Mouse (Mus musculus) spleen, postnatal 4 days (tissue): ENCODE data around the gene Ep400.

Experiments
- DNase-seq, 2 experiments: peaks; one replicate each; pipeline ENCODE4 v3.0.0; 2022; ENCODE audit warnings: low spot score in 2 of 2

The Ep400 gene

DNA sequence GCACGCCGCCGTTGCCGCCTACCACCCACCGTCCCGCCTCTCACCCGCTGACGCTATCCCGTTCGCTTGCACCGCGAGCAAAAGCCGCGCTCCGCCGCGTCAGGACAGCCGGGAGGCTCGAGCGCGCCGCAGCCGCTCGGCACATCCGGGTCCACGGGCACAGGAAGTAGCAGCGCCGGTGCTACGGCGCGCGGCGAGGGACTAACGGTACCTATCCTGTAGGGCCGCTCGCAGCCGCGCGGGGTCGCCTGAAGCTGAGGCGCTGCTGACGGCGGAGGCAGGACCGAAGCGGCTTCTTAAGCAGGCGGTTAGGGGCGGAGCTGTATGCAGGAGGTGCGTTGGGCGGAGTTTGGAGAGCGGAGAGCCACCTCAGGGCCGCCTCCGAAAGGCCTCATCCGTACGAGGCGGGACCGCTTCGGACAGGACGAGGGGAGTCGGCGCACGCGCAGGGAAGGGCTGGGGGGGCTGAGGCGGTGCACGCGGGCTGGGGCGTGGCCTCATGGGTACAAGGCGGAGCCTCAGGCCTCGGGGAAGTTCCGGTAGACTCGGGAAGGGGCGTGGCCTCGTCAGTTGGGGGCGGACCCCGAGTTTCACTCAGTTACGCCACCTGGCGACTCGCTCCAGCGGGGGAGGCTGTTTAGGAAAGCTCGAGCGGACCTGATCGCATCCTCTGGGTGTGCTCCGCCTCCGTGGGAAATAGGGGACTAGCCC is at the start of gene Ep400:
Gene Ep400 (minus strand): TSS at position 270 of the 711 bp plus-strand sequence.
- DNase-seq = peak; percentile 100

DNA sequence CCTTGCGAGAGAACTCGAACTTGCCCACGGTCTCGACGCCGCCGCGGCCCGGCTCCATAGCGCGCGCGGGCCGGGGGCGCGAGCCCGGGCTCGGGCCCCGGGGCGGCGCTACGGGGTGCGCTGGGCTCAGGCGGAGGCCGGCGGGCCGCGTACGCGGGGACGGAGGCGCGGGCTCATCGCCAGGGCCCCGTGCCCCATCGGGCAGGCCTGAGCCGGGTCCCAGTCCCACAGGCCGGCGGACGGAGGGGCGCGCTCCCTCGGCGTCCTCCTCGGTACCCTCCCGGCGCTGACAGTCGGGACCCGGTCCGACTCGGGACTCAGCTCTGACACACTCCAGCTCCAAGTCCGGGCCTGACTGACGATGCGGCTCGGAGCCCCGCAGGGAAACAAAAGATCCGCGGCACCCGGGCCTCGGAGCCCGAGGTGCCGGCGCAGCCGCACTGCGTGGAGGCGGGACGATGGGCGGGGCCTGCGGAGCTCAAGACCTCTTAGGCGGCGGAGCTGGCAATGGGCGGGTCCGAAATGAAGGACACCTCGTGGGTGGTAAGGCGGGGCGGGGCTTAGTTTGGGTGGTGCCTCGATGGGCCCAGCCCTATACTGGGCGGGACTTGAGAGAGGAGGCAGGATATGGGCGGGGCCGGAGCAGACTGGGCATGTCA is 39.3 kb upstream of the Ep400 start, which contains the start of gene Ulk1:
Gene Ulk1 (minus strand): TSS at position 431 of the 659 bp plus-strand sequence.
- DNase-seq = peak; percentile 100

DNA sequence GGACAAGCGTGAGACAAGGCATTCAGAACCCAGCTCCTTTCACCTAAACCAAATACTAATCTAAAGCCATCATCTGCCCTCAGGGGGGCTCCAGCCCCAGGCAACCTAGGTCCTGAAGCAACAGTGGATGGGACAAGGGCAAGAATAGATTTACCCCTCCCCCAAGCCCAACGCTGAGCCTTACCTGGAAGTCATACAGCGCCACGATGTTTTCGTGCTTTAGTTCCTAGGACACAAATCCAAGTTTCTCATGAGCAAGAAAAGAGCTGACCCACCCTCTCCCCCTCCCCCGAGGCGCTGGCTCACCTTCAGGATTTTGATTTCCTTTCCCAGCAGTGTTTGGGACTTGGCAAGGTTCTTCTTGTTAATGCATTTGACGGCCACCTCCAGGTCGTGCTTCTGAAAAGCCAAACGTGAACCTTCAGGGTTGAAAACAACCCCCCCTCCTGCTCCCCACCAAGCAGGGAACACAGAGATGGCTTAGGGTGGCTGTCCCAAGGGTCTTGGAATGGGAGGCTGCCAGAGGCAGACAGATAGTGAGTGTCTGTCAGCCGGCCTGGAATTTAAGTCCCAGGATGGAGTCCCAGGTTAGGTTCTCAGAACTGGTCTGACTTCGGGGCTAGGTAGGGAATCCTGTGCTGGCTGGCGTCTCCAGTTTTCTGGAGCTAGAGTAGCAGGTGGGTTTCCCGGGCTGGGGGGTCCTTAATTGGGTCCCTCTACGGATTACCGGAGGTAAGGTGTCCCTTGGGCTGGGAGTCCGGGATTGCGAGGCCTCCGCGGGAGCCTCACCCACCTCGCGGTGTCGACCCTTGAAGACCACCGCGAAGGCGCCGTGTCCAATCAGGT is 38.5 kb upstream of the Ep400 start:
- DNase-seq = peak; percentile 37 to 78

DNA sequence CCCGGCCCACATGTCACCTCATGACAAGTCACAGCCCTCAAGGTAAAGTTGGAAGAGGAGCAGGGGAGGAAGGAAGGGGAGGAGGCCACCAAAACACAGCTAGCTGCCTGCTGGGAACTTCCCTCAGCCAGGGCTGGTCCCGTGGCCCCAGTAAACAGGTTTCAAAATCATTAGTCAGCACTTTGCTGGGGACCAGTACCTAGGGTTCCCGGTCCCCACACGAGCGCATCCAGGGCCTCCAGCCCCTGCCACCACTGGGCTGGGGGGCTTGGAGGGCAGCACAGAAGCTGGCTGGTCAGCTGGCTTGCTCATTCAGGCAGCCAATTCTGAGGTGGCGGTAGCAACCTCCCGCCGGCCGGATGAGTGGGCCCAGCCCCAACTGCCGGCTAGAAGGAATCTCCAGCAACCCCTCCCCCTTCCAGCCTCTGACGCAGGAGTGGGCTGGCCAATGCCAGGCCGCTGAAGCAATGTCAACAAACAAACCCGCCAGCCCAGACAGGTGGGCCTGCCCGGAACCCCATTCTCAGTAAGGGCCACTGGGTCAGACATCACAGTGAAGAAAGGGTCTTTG is 37.6 kb upstream of the Ep400 start:
- DNase-seq = peak; percentile 85 to 89

DNA sequence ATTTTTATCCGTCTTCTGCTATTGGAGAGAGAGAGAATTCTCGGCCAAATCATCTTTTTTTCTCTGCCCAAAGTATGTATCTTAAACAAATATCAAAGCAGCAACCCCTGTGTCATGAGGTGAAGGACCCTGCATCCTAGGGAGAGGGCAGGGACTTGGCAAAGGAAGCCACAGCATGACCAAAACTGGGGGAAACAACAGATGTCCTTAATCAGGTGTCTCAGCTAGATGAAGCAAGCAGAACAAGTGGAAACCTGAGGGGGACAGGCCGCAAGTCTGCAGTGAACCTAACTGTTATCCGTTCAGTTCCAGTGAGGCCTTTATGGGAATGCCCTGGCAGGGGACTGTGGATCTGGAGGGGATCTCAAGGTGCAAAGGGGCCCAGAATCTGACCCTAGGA is 36.9 kb upstream of the Ep400 start:
- no peak for DNase-seq

DNA sequence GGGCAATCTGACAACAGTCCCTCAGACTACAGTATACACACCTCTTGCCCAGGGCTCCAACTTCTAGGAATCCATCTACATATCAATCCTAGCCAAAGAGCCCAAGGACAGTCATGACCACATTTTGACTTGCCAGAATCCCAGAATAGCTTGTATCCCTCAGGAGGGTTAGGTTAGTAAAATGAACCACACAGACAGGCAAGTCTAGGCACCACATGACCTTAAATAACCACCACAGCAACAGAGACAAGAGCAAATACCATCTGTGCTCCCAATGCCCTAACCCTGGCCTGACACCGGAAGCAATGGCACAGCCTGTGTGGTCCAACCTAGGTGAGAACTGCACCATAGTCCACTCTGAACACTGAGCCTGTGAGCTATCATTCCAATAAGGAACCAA is 36.2 kb upstream of the Ep400 start:
- peak in 1 of 2 experiments; percentile 11 for DNase-seq

DNA sequence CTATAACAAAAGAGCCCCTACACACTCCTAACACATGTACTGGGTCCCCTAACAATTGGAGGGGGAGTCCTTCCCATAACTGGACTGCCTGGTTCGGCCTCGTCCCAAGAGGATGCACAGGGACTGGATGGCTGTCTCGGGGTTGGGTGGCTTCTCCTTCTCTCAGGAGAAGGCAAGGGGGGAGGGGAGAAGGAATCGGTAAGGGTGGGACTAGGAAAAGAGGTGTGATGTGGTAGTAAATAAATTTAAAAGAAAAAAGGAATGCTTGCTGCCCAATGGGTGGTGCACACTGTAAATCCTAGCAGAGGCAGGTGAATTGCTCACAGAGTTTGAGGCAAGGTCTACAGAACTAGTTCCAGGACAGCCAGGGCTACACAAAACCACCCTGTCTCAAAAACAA is 35.6 kb upstream of the Ep400 start:
- no peak for DNase-seq

DNA sequence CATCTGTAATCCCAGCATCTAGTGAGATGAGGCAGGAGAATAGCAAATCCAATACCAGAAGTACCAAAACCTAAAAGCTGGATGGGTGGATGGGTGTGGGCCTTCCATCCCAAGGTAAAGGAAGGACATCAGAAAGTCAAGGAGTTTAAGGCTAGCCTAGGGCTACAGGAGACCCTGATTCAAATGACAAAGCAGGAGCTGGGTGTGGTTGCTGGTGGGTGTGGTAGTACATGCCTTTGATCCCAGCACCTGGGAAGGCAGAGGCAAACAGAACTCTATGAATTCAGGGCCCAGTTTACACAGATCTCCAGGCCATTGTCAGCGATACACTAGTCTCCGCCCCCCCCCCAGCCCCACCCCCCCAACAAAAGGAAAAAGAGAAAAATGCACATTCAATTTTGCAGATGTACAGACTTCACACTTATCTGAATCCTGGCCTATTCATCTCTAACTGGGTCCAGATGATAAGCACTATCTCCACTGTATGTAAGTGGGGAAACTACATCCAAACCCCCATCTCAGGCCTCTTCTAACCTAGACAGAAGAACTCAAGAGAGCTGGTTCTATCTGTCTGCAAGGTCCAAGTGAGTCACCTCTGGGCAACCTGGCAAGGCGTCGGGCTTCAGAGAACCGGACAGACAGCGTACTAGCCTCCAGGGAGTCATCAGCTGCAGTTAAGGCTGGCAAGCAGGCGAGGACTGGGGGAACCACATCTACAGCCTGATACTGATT is 33.7 kb upstream of the Ep400 start:
- DNase-seq = peak in 1 of 2 experiments; percentile 11

DNA sequence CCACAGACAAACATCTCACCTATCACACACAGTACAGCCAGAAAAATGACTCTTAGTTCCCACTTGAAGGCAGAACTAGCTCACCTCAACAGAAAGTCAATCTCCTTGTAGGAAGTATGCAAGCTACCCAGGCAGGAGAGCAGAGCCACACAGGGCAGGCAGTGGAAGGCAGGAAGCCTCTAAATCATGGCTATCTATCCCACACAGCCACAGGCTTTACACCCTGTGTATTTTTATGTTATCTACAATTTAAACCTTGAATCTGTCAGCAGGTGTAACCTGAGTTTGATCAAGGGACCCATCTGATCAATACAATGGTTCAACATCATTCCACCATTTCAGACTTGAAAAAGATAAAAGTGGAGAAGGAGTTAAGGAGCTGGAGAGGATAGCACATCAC is 32.3 kb upstream of the Ep400 start:
- DNase-seq = no peak

DNA sequence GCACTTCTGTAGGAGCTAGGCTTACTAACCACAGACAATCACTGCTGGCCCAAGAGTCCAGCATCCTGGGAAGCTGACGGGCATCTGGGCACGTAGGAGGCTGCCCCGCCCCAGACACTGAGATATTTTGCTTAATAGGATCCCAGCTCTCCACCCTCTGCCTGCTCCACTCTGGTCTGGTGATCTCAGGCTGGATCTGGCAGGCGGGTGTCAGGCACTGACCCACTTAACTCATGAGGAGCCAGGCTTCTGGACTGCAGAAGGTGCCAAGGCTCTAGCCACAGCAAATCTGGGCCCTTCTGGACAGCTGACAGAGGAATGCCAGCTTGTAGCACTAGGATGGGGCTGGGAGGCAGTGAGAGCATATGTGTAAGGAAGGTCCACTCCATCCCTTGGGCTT is 31.7 kb upstream of the Ep400 start:
- DNase-seq = peak in 1 of 2 experiments; percentile 11

DNA sequence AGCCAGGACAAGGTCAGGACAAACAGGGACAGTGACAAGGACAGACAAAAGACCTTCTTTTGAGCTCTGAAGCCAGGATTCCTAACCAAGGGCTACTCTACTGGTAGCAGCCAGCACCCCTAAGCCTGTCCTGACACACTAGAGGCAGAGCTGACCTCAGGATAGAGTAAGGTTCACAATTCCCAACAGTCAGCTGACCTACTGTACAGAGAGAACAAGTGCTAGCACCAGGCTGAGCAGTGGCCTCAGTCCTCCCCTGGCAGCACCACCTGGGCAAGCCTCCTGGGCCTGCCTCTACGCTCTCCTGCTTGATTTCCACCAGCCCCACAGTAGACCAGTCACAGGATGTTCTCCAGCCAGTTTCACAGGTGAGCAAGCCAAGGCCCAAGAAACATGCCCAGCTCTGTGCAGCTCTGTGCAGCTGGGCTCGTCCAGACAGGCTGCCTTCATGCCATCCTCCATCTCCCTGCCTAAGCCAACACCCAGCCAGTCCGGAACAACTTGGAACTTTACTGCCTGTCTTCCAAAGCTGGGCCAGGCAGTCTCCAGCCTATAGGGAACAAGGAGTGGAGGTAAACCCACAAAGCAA is 30.6 kb upstream of the Ep400 start:
- peak in 1 of 2 experiments; percentile 11 for DNase-seq

DNA sequence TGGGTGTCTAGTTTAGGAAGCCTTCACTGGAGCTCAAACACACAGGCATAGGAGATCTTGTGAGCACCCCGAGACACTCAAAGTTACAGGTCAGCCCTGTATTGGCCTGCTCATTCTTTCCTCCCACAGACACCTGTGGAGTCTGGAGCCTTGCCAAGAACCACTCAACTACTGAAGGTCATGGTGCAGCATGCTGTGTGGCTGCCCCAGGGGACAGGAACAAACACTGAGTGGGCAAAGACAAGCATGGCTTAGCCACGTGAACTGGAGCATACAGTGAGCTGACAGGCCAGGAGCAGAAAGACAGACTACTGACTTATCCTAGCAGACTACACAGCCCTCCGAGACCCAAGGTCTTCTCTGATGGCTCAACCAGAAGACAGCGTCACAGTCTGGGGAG is 27.2 kb upstream of the Ep400 start:
- no peak for DNase-seq

DNA sequence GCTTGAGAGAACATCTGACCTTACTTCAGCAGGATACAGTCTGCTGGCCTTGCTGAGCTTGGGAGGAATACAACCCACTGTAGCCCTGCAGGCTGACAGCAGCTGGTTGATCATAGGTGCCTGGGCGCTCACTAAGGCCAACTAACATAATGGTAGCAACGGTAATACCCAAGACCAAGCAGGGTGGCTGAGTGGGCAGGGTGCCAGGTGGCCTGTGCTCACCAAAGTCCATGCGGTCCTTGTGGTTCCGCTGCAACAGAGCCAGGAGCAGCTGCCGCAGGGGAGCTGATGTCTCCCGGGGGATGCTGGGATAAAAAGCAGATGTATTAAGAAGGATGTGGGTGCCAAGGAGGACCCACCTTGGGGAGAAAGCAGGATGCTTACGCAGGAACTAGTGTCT is 23.8 kb upstream of the Ep400 start:
- no peak for DNase-seq

DNA sequence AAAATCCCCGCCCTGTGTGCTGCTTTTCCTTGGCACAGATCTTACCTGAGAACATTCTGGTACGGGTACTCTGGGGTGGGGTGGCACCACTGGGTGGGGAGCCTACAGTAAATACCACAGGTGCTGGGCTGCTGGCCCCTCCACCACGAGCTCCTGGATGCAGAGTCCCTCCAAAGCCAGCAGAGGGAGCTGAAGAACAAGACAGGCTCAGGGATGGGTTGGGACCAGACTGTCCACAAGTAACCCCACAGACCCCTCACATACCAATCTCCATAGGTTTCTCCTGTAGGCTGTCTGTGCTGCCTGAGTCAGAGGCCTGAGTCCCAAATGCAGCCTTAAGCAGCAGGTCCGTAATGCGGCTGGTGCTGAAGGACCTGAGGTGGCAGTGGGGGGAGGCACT is 18.2 kb upstream of the Ep400 start:
- no peak for DNase-seq

DNA sequence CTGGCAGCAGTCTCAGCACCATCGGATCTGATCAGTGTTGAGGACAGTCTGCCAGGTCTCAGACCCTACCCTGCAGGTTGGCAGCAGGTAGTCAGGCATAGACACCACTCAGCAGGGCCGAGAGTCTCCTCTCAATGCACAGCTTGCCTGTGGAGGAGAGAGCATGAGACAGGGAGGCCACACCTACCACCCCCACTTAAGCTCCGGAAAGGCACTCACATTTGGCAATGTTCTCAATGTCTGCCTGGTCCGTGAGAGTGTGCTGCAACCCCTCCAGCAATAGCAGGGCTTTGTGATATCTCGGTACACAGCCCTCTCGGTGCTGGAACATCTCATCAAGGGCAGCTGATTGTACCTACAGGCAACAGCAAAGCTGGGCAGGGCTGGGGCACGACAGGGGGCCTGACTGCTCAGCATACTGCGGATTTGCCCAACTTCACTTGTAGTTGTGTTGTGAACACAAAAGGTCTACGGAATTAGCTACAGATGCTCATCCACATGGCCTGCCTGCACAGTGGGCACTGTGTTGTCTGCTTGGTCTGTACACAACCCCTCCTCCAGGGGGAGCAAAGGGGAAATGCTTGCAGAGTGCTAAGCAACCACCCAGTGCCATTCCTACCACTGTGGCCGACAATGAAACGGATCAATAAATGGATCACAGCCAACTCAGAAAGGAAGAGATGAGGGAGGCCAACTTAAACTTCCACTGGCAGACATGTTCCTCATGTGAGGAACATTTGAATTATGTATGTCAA is 15.7 kb upstream of the Ep400 start:
- no peak for DNase-seq

DNA sequence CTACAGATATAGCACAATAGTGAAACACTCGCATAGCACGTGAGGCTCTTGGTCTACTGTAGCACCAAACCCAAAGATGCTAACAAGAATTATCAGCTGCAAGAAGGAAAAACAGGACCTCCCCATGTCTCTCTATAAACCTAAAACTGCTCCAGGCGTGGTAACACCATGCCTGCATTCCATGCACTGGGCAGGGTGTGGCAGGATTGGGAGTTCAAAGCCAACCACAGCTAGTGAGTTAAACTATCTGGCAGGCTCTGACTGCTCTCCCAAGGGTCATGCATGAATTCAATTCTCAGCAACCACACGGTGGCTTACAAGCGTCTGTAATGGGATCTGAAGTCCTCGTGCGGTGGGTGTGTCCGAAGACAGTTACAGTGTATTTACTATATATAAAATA is 12.6 kb upstream of the Ep400 start:
- no peak for DNase-seq

DNA sequence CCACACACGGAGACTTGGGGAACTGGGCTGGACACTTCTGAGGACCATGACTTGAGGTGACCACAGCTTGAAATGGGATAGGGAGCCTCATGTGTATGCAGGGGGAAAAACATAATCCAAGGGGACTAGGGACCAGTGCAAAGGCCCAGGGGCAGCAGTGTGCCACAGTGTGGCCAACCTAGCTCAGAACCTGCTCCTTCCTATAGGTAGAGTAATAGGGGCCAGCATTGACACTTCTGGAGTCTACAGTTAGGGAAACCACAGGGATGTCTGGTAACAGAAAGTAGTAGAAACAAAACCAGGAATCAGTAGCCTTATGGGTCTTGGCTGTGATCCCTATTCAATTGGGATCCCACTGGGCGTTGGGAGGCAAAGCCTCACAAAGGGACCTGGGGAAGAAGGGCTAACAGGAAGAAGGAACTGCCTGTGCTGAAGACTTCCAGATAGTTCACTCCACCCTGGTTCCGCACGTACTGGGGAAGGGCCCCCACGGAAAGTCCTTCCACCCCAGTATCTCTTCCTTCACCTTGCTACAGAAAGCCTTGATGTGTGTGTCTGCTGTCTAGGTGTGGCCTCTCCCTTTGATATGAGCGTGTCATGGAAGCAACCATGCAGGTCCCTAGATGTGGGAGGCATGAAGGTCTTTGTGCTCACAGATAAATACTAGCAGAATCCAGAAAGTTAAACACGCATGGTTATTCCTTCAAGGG is 11.2 kb upstream of the Ep400 start:
- no peak for DNase-seq

DNA sequence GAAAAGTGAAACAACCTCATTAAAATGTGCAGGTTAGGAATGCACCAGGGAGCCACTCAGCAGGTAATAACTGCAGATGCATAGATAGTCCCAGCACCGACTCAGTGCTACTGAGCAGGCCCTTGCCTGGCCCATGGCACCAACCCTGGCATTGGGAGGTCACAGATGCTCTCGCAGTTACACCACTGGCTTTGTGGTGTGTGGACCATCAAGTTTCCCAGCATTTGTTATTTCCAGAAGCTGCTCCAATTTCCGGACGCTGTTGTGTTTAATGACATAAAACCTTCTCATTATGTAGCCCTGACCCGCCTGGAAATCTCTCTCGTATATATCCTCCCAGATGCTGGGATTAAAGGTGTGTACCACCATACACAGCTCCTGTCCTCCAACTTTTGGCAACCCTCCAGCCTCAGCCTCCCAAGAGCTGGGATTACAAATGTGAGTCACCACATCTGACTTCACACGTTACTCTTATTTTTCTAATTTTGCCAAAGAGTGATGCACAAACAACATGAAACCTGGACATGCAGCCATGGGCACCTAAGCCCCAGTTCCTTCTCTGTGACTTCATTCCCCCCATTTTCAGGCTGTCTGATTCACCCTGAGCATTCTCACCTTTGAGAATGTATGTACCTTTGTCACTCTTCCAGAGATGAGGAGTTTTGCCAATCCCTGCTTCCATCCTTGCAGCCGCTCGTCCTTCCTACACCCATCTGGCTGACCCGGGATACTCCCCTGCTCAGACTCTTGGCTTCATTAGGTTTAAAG is 10.4 kb upstream of the Ep400 start:
- DNase-seq = peak in 1 of 2 experiments; percentile 51
